Mouse (Mus musculus): ENCODE results near the gene Trim24. TPM values are rescaled to one million over a fixed set of nuclear protein-coding genes. Genes with fewer than 3 reads are reported as not detected.

The Trim24 gene
- total and polyA plus RNA-seq, 3 experiments: 14.7 to 33.7 (median 31.5) TPM

DNA sequence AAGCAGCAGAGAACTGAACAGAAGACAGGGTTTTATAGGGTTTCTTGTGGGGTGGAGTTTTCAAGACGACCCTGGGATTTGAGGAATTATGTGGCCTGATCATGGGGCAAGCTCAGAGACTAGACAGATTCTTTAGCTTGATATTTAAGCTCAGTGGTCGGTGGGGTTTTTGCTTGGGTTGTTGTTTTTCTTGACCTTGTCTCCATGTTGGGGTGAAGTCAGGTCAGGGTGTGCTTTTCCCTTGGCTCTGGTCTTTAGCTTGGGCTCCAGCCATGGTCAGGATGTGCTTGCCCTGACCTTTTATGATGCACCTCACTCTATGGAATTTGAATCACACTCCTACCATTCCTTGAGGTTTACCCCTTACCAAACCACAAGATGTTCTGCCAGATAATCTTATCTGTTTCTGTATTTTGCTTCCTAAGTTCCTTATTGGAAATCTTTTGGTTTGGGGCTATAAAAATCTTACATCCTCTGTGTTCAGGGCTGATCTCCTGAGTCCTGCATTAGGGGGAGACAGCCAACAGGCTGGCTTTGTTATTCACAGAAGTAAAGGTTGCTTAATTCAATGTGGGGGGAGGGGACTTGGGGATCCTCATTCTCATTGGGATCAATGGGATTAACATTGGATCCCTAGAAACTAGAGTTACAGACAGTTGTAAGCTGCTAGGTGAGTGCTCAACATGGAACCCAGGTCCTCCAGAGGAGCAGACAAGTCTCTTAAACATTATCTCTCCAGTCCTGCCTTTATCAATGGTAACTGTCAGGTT lies 6.5 kb upstream of the Trim24 start:
- no peak for DNase-seq

DNA sequence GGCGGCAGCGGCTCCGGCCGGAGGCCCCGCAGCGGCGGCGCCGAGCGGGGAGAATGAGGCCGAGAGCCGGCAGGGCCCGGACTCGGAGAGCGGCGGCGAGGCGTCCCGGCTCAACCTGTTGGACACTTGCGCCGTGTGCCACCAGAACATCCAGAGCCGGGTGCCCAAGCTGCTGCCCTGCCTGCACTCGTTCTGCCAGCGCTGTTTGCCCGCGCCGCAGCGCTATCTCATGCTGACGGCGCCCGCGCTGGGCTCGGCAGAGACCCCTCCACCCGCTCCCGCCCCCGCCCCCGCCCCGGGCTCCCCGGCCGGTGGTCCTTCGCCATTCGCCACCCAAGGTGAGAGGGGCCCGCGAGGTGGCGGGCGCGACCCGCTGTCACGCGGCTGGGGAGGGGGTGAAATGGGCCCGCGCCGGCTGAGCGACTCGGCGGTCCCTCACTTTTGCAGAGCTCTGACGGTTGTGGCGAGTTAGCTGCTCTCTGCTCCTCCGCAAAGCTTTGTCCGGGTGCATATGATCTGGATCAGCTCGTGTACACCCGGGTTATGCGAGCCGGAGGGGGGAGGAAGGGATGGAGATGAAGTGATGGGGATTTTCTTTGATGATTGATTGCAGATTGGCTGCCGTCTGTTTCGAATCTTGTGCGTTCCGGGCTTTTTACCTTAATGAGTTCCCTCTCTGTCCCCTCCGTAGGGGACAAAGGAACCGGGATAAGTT lies 683 bp downstream of the Trim24 start:
- peak; percentile 80 for DNase-seq

DNA sequence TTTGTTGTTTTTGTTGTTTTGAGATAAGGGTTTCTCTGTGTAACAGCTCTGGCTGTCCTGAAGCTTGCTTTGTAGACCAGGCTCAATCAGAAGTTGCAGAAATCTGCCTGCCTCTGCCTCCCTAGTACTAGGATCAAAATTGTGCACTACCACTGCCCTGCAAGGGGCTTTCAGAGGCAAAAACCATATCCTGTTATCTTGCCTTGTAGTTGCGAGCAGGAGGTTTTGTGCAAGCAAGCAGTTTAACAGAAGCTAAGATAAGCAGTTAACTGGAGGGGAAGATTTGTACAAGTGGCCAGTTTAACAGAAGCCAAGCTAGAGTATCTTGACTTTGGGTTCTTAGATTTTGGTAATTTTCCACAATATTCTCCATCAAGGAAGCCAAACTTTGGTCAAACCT lies 2.2 kb downstream of the Trim24 start:
- DNase-seq: no peak

DNA sequence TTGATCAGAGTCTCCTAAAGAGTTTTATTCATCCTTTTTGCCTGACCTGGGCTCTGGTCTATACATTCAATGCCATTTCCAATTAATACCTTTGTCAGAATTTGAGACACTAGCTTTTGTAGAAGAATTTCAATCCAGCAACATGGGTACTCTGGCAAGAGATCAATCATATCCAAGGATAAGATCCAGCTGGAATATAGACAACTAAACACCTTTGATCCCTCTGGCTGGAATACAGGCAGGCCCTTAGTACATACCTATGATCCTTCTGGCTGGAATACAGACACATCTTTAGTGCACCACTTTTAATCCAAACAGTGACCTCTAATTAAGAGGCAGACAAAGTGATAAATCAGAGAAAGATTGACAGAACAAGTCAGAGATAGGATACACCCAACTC lies 3.1 kb downstream of the Trim24 start:
- DNase-seq: no peak

DNA sequence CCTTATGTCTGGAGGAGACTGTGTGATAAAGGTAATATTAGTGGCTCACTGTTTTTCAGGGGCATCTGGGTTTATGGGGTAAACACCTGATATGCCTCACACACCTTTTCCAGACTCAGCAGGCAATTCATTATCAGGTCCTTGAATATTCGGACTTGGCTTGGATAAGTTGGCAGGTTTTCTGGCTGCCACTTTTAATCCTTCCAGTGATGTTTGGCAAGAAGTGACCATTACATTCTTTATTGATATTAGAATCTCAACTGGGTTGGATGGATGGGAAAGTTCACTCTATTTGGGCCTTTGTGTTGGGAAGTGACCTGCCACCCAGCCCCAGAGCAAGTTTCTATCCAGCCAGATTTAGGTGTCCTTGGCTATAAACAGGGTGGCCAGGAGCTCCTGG lies 7.6 kb downstream of the Trim24 start:
- DNase-seq: no peak

DNA sequence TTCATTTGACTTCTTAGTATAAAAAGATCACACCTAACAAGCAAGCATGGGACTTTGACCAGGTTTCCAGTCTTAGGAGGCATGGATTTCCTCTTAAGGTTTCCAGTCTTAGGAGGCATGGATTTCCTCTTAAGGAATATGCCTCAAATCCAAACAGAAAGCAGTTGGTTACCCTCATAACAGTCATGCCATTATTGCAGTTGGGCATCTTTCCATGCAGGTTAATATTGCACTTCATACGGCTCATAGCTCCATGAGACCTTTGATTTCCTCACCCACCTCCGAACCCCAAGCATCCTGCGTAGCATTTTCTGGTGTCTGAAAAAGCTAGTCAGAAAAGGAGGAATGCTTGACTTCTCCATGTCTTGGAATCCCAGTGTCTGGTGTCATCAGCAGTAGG lies 10.0 kb downstream of the Trim24 start:
- DNase-seq: no peak

DNA sequence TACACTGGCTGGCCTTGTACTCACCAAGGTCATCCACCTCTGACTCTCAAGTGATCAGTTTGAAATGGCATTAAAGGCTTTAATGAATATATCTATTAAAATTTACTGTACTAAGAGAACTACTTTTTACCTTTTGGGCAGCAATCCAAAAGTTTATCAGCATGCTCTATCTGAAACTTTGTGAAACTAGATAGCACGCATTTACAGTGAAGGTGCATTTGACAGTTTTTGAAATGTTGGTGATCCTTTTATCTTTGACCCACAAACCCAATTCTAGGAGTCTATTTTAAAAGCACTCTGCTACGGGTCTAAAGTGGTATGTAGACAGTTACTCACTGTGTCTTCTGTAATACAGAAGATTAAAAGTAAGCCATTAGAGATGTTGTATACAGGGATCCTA lies 23.0 kb downstream of the Trim24 start:
- DNase-seq: no peak

DNA sequence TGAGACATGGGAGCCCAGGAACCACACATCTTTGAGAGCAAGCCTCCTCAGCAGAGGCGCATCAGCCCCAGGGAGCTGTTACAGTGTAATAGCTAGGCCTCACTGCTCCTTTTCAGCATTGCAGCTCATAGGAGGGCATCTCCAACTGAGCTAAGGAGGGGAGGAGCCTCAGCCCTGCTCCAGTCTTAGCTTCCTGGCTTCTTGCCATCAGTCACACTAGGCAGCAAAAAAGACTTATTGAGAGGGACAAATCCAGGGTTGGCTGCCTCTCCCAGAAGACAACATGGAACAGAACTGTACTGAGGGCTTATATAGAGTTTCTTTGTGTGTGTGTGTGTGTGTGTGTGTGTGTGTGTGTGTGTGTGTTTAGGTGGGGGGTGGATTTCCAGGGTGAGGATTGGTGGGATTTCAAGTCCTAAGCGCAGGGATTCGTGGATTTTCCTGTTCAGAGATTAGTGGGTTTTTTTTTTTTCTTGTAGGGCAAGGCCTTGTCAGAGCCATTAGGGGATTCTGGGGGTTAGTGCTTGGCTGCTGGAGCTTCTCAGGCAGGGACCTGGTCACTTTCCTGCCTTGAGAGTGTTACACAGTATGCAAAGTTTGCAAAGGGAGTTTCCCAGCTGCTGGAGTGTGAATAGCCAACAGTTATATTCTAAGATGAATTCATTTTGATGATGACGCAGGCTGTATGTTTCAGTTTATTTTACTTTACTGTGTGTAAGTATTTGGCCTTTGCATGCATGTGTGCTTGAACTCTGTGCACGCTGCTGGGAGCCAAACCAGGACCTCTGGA lies 25.2 kb downstream of the Trim24 start:
- peak; percentile 34 for DNase-seq

DNA sequence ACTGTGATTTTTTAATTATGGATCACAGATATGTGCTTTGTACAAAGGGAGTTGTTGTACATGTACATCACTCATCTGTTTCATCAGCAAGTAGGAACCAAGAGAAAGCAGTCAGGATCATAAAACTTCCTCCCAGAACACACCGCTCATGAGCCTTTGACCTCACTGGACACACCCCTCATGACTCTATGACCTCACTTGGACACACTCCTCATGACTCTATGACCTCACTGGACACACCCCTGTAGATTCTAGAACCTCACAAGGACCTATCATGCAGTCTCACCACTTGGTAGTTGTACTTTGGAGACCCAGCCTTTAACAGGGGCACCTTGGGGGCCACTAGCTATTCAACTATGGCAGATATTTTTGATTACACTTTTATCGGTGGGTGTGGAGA lies 29.6 kb downstream of the Trim24 start:
- DNase-seq: no peak

DNA sequence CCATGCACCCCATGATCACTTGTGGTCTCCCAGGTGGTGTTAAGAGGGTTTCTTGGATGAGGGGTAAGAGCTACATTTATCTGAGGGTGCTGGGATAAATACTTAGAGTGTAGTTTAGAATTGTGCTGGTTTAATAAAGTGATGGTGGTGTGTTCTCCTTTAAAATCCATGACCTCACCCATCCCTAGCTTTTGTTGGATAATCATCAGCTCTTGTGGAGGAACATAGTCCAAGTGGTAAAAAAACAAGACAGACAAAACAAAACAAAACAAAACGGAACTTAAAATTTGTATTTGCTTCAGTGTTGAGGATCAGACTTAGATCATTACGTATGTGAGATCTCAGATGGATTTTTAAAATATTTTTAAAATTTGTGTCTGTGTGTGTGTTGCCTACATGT lies 31.2 kb downstream of the Trim24 start:
- no peak for DNase-seq

DNA sequence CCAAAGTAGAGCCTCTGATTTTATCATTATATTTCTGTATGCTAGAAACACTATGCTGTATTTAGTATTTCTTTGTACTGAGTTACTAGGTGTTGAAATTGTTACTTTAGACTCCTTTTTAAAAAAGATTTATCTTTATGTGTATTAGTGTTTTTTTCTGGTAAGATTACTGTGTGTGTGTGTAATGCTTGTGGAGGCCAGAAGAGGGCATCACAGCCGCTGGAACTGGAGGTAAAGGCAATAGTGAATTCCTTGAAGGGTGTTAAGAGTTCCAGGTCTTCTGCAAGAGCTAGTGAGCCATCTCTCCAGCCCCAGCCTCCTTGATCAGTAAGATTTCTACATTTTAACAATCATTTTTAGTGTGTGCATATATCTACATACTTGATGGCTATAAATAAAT lies 33.2 kb downstream of the Trim24 start:
- DNase-seq: no peak

DNA sequence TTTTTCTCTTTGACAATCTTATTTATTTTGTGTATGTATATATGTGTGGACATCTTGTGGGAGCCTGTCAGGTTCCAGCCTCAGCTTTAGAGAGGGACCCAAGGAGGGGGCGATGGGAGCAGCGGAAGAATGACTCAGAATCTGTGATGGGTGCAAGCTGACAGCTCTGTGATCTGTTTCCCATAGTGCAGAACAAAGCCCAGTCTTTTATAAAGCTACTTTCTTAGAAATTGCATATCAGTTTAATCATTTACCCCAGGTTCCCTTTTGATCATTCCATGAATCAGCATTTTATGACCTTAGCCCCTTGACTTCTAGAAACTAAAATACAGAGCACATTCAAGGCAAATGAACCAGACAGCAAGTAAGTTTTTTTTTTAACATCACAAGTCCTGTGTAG lies 42.9 kb downstream of the Trim24 start:
- no peak for DNase-seq

DNA sequence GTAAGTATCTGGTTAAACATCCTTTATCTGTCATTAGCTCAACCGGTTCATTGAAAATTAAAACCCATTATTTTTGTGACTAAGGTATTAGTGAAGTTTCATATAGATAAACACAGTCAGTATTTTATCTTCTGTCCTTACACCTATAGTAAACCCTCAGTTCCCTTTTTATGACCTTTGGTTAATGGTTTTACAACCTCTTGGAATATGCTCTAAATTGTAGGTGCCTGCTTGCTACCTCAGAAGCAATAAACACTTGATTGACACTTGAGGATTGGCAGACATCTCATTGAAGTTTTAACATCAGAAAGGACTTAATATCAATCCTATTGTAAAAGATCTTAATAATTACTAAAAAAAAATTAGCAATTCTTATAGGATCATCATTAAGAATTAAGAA lies 54.5 kb downstream of the Trim24 start:
- DNase-seq: no peak

DNA sequence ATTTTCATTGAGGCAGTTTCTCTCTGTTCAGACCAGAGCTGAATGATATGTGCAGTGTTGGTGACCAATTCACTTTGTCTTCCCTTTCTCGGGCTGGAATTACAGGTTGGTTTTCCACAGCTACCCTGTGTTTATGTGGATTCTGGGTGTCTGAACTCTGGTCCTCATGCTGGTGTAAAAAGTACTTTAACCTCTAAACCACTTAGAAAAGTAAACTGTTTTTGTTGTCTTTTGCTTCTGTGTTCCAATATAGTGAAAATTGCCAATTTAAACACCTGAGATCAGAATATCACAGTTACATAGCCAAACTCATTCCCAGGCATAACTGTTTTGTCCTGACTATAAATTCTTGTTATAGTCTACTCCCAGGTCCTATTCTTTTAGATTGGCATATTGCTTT lies 56.1 kb downstream of the Trim24 start:
- DNase-seq: no peak

DNA sequence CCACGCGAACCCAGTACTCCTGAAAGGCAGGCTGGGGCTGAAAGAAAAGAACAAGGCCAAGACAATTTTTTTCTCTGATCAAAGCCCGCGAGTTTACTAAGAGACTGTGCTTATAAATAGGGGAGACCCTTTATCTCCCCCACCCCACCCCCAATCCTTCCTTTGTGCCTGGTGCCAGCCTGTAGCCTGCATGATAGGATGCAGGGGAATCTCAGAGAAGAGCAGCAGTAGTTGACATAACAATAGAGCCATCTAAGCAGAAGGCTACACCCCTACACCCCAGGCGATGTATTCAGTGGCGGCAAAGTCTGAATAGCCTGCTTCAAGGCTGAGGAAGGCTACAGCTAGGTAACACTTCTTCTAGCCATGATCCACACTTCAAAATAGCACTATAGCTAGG lies 65.9 kb downstream of the Trim24 start:
- no peak for DNase-seq

DNA sequence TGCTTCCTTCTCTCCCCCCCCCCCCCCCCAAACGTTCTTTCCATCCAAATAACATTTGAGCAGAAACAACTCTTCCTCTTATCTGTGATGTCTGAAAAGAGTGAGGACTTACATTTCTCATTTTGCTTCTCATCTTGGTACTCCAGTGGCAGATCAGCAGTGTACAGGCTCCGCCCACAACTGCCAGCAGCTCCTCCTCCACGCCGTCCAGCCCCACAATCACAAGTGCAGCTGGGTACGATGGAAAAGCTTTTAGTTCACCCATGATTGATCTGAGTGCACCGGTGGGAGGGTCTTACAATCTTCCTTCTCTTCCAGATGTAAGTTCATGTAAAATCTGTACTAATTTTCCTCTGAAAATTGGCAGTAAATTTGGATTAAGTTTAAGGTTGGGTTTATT lies 80.7 kb downstream of the Trim24 start:
- DNase-seq: no peak

DNA sequence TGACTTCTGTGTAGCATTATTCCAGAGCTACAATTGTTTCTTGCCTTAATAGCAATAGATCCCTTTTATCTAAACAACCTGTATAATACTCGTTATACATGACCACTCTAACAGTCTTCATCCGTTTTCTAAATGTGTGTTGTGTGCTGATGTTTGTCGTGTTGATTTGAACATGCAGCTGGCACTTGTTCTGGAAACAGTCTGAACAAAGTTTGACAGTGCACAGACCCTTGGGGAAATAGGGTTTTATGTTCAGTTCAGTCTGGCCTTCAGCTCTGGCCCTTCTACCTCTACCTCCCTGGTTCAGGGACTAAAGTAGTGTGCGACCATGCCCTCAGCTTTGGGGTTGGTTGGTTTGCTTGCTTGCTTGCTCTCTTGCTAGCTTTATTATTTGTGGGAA lies 96.8 kb downstream of the Trim24 start:
- no peak for DNase-seq

DNA sequence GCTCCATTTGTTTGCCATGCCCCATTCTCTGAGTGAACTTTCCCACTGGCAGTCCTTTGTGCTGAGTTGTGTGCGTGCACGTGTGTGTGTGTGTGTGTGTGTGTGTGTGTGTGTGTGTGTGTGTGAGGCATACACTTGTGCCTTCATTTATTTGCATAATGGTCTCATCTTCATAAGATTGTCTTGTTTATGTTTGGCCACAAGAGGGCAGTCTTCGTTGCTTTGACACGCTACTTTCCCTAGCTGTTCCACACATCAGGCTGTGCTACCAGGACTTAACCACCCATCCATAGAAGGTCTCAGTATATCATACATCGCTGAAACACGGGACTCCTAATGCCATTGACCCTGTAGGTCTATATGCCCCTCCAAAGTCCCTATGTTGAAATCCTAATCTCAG lies 136.8 kb downstream of the Trim24 start:
- peak; percentile 39 for DNase-seq

DNA sequence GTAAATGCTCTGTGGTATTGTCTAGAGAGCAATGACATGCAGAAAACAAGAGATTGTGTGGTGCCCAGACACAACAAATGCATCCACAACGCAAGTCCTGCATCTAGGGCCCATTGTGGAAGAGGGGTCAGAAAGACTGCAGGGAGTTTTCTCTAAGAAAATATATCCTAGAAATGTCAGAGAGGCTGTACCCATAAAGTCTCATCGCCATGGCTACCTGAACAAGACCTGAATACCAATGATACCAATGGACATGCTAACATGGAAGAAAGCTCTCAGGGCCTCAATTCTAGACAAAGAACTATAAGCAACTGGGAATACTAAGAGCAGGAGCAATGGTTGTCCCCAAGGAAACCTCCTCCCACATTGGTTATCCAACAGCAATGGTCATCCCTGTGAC lies 142.2 kb downstream of the Trim24 start:
- DNase-seq: no peak

All from adrenal gland, adult 2 months (tissue).